Mouse (Mus musculus): ENCODE measurements around the gene Rras2. TPM values are rescaled to one million over a fixed set of nuclear protein-coding genes. Genes with fewer than 3 reads are reported as not detected.

Rras2 gene
- total and polyA plus RNA-seq, 2 experiments from 2014 or later, result 37.4 to 72.8 TPM

DNA sequence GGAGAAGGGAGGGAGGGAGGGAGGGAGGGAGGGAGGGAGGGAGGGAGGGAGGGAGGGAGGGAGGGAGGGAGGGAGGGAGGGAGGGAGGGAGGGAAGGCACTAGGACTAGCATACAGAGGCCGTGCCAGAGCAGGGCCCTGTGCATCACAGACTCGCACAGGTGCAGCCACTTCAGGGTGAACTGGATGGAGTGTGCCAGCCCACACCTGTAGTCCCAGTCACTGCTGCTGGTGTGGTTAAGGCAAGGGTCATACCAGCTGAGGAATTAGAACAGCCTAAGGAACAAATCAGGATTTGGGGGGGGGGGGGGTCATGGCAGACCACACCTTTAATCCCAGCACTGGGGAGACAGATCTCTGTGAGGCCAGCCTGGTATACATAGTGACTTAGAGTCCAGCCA is 34.5 kb downstream of the Rras2 start:
- TF ChIP-seq CTCF (IDR thresholded peaks at IDR 0.05; ENCODE audit: low read depth) (no peak), EP300 (IDR thresholded peaks at IDR 0.05; ENCODE audit: low read depth) (no peak)
- H3K4me1 ChIP-seq (ENCODE audit: control insufficient read depth, insufficient read depth), result peaks cover 18% of the 10 kb centered on the region
- H3K4me2 ChIP-seq (ENCODE audit: low read depth, low read length), result no peak overlapping the region
- no peak for DNase-seq (ENCODE audit: low spot score)
- ATAC-seq (ENCODE audit: insufficient read depth, low read depth), result no peak
- H3K9ac ChIP-seq (replicated peaks; ENCODE audit: low read depth, low read length), result no peak overlapping the region
- no peaks in the 10 kb centered on the region for H3K9me3 ChIP-seq (replicated peaks; ENCODE audit: control insufficient read depth, low read length)
- H3K27me3 ChIP-seq (ENCODE audit: control insufficient read depth, insufficient read depth, low read length), result no peaks in the 10 kb centered on the region
- H3K4me3 ChIP-seq (ENCODE audit: low read depth, low read length), result no peak overlapping the region
- WGBS, result 73% methylated on average over 2 of the region's 2 CpGs
- no peaks in the 10 kb centered on the region for H3K36me3 ChIP-seq (replicated peaks; ENCODE audit: control insufficient read depth, insufficient read depth, low read length)
- H3K27ac ChIP-seq (ENCODE audit: low read depth), result no peak overlapping the region

DNA sequence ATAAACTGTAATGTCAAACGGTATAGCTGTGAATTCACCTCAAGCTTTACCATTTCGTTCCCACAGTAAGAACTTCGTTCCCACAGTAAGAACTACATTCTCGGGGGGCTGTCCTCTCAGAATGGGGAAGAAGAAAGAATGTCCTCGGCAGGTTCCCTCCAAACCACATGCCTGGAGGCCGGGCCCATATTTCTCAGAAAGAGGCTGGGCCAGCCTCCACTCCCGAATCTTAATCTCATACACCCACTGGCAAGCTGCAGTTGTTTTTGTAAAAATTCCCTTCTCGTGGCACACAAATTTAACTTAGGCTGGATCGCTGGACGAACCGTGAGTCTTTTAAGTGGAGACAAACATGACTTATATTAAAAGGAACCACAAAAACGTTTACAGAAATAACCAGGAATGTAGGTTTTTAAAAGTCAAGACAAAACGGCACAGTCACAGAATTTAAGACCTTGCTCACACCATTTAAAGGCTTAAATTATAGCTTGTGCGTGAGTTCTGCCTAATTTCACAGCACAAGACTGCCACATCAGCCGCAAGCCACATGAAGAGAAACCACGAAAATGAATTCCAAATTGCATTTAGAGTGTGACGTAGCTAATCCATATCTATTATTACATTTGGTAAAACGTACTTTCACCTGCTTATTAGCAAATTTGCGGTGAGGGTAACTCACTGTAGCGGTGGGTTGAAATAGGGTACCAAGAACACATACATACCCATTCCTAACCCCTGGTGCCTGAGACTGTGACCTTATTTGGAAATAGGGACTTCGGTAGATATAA is 35.8 kb downstream of the Rras2 start:
- TF ChIP-seq CTCF (IDR thresholded peaks at IDR 0.05; ENCODE audit: low read depth) (no peak), EP300 (IDR thresholded peaks at IDR 0.05; ENCODE audit: low read depth) (no peak)
- Histone ChIP-seq H3K4me2 (ENCODE audit: low read depth, low read length) (no peak overlapping the region), H3K27me3 (ENCODE audit: control insufficient read depth, insufficient read depth, low read length) (no peaks in the 10 kb centered on the region), H3K9ac (replicated peaks; ENCODE audit: low read depth, low read length) (no peak overlapping the region), H3K9me3 (replicated peaks; ENCODE audit: control insufficient read depth, low read length) (no peaks in the 10 kb centered on the region), H3K27ac (ENCODE audit: low read depth) (no peak overlapping the region), H3K4me1 (ENCODE audit: control insufficient read depth, insufficient read depth) (peaks cover 6% of the 10 kb centered on the region; the same call in 1 of the 2 replicates), H3K4me3 (ENCODE audit: low read depth, low read length) (no peak overlapping the region), H3K36me3 (replicated peaks; ENCODE audit: control insufficient read depth, insufficient read depth, low read length) (no peaks in the 10 kb centered on the region)
- DNase-seq (ENCODE audit: low spot score) (no peak), ATAC-seq (ENCODE audit: insufficient read depth, low read depth) (no peak)
- 76% methylated on average over 21 of the region's 21 CpGs for WGBS

DNA sequence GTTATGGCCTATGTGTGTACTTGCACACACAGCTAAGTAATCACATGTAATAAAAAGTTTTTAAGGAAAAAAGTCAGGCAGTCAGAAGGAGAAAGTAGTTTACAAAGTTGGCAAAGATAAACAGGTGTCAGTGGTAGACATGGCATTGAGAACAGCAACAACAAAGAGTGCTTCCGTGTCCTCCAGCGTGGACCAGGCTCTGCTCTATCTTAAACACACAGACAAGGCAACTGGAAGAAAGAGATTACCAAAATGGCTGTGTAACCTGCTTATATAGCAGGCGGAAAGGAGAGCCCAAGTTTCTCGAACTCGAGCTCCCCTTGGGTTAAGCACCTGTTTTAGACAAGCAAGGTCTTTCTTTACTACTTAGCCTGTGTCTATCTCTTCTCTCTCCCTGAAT is 37.3 kb downstream of the Rras2 start:
- 83% methylated on average over 5 of the region's 5 CpGs for WGBS
- Histone ChIP-seq H3K36me3 (replicated peaks; ENCODE audit: control insufficient read depth, insufficient read depth, low read length) (no peaks in the 10 kb centered on the region), H3K9ac (replicated peaks; ENCODE audit: low read depth, low read length) (no peak overlapping the region), H3K27ac (ENCODE audit: low read depth) (no peak overlapping the region), H3K27me3 (ENCODE audit: control insufficient read depth, insufficient read depth, low read length) (no peaks in the 10 kb centered on the region), H3K4me1 (ENCODE audit: control insufficient read depth, insufficient read depth) (no peaks in the 10 kb centered on the region), H3K4me2 (ENCODE audit: low read depth, low read length) (no peak overlapping the region), H3K4me3 (ENCODE audit: low read depth, low read length) (no peak overlapping the region), H3K9me3 (replicated peaks; ENCODE audit: control insufficient read depth, low read length) (no peaks in the 10 kb centered on the region)
- TF ChIP-seq EP300 (IDR thresholded peaks at IDR 0.05; ENCODE audit: low read depth), result no peak
- TF ChIP-seq CTCF (IDR thresholded peaks at IDR 0.05; ENCODE audit: low read depth), result no peak
- DNase-seq (ENCODE audit: low spot score) (no peak), ATAC-seq (ENCODE audit: insufficient read depth, low read depth) (no peak)

DNA sequence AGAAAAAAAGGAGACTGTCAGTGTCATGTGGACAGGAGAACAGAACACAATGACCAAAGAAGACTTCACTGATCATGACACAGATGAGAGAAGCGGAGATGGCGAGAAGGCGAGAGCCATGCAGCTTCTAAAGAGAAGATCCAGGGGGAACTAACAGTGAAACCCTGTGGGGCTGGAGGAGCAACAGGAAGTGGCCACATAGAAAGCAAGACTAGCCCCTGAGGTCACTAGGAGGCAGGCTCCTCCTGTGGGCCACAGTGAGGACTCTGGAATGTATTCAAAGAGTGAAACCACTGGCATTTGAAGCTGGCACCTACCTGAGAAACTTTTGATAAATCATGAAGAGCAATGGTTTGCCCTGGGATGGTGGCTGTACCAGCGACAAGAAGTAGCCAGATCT is 38.2 kb downstream of the Rras2 start:
- 91% methylated on average over 4 of the region's 4 CpGs for WGBS

DNA sequence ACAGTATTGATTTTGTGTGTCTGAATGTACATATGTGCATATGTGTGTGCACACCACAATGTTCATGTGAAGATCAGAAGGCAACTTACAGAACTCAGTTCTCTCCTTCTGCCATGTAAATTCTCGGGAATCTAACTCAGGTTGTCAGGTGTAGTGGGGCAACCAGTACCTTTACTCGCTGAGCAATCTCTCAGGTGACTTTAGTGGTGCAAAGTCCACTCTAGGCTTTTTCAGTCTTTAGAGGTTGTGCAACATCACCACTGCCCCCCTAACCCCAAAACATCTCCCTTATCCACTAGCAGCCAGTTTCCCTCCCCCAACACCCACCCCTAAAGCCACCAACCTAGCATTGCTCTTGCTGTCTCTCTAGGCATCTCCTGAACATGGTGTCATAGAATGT is 43.0 kb downstream of the Rras2 start:
- ATAC-seq (ENCODE audit: insufficient read depth, low read depth) (no peak), DNase-seq (ENCODE audit: low spot score) (no peak)
- Histone ChIP-seq H3K9ac (replicated peaks; ENCODE audit: low read depth, low read length) (no peak overlapping the region), H3K36me3 (replicated peaks; ENCODE audit: control insufficient read depth, insufficient read depth, low read length) (no peaks in the 10 kb centered on the region), H3K27me3 (ENCODE audit: control insufficient read depth, insufficient read depth, low read length) (no peaks in the 10 kb centered on the region), H3K27ac (ENCODE audit: low read depth) (no peak overlapping the region), H3K4me3 (ENCODE audit: low read depth, low read length) (no peak overlapping the region), H3K4me1 (ENCODE audit: control insufficient read depth, insufficient read depth) (peaks cover 17% of the 10 kb centered on the region), H3K4me2 (ENCODE audit: low read depth, low read length) (no peak overlapping the region), H3K9me3 (replicated peaks; ENCODE audit: control insufficient read depth, low read length) (no peaks in the 10 kb centered on the region)
- WGBS, result 86% methylated on average over 2 of the region's 2 CpGs
- TF ChIP-seq CTCF (IDR thresholded peaks at IDR 0.05; ENCODE audit: low read depth), result no peak
- no peak for TF ChIP-seq EP300 (IDR thresholded peaks at IDR 0.05; ENCODE audit: low read depth)

More for the DNA sequence above, 38.2 kb downstream of the Rras2 start:
- Histone ChIP-seq H3K27me3 (ENCODE audit: control insufficient read depth, insufficient read depth, low read length) (no peaks in the 10 kb centered on the region), H3K36me3 (replicated peaks; ENCODE audit: control insufficient read depth, insufficient read depth, low read length) (no peaks in the 10 kb centered on the region), H3K9ac (replicated peaks; ENCODE audit: low read depth, low read length) (no peak overlapping the region), H3K9me3 (replicated peaks; ENCODE audit: control insufficient read depth, low read length) (no peaks in the 10 kb centered on the region), H3K27ac (ENCODE audit: low read depth) (no peak overlapping the region), H3K4me2 (ENCODE audit: low read depth, low read length) (no peak overlapping the region), H3K4me1 (ENCODE audit: control insufficient read depth, insufficient read depth) (no peaks in the 10 kb centered on the region), H3K4me3 (ENCODE audit: low read depth, low read length) (no peak overlapping the region)
- DNase-seq (ENCODE audit: low spot score) (no peak), ATAC-seq (ENCODE audit: insufficient read depth, low read depth) (no peak)
- no peak for TF ChIP-seq CTCF (IDR thresholded peaks at IDR 0.05; ENCODE audit: low read depth)
- TF ChIP-seq EP300 (IDR thresholded peaks at IDR 0.05; ENCODE audit: low read depth), result no peak

DNA sequence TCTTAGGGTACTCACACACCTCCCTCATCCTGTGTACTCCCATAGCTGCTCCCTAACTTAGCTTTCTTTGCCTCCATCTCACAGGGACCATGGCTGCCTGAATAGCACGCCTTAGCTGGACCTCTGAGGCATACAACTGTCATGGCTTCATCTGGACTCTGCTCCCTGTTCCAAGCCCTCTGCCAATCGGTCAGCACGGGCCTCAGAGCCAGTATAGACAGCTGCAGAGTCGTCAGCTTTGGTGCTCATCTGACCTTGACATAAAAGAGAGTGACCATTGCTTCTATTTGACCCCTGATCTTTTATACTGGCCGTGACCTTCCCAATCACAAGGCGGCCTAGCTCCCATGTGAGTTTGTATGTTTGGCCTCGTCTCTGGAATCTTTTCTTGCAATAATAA is 43.4 kb downstream of the Rras2 start:
- no peak for TF ChIP-seq CTCF (IDR thresholded peaks at IDR 0.05; ENCODE audit: low read depth)
- no peak for TF ChIP-seq EP300 (IDR thresholded peaks at IDR 0.05; ENCODE audit: low read depth)
- H3K9ac ChIP-seq (replicated peaks; ENCODE audit: low read depth, low read length), result no peak overlapping the region
- no peak overlapping the region for H3K4me2 ChIP-seq (ENCODE audit: low read depth, low read length)
- H3K4me3 ChIP-seq (ENCODE audit: low read depth, low read length), result no peak overlapping the region
- H3K27me3 ChIP-seq (ENCODE audit: control insufficient read depth, insufficient read depth, low read length), result no peaks in the 10 kb centered on the region
- 72% methylated on average over 7 of the region's 7 CpGs for WGBS
- no peak overlapping the region for H3K27ac ChIP-seq (ENCODE audit: low read depth)
- H3K9me3 ChIP-seq (replicated peaks; ENCODE audit: control insufficient read depth, low read length), result no peaks in the 10 kb centered on the region
- DNase-seq (ENCODE audit: low spot score), result no peak
- H3K4me1 ChIP-seq (ENCODE audit: control insufficient read depth, insufficient read depth), result peaks cover 17% of the 10 kb centered on the region
- no peaks in the 10 kb centered on the region for H3K36me3 ChIP-seq (replicated peaks; ENCODE audit: control insufficient read depth, insufficient read depth, low read length)
- no peak for ATAC-seq (ENCODE audit: insufficient read depth, low read depth)
